Mouse (Mus musculus): ENCODE measurements at regions not wholly inside any gene's neighbourhood (a gene's known extent, or its start where the extent isn't known, plus 50 kb on each side); places are given as distances from the start of the nearest gene placed in this dataset.
A peak's percentile ranks its signal among the peaks of the same experiment; 100 is the strongest.

DNA sequence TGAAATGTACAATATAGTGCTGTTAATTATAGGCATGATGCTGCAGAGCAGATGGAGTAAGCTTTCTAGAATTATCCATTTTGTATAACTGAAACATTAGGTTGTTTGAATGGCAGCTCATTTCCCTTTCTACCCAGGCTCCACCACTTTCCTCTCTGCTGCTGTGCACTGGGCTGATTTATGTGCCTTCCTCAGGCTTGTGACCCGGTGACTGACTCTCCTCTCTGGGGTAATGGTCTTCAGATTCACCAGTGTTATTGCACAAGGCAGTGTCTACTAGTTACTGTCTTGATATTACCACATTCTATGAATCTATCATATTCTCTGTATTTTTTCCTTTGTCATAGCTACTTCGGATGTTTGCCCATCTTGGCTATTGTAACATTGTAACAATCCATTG is 109.4 kb upstream of the Tpk1 start:
- Histone ChIP-seq H3K36me3 (ENCODE audit: insufficient read depth, low read length) (no peaks in the 10 kb centered on the region), H3K4me1 (ENCODE audit: insufficient read depth, low read length) (no peaks in the 10 kb centered on the region), H3K4me2 (ENCODE audit: low read depth, low read length) (no peak overlapping the region), H3K27me3 (ENCODE audit: insufficient read depth, low read length) (no peaks in the 10 kb centered on the region), H3K9me3 (ENCODE audit: low read length) (no peaks in the 10 kb centered on the region), H3K9ac (replicated peaks; ENCODE audit: low read length) (no peak overlapping the region), H3K27ac (no peak overlapping the region), H3K4me3 (ENCODE audit: low read length) (no peak overlapping the region)
- no peak for TF ChIP-seq CTCF (IDR thresholded peaks at IDR 0.05; ENCODE audit: low read depth)
- ATAC-seq, result no peak
- no peak for DNase-seq (ENCODE audit: low spot score)
- 86% methylated on average over 2 of the region's 2 CpGs for WGBS

DNA sequence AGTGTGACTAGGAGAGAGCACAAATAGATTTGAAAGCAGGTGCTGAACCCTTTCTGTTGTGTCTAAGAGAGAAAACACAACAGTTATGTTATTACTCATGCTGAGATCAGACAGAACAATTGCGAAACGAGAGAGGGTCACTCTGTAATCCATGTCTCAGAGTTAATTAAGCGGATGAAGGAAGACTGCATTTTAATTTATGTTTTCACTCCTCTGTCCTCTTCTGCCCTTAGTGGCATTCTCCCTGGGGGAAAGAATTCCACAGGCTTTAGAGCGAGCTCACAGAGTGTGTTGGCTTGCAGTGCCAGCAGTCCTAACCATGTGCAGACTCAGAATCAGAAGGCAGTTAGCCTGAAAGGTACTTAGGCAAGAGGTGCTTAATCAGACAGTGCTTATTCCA is 108.4 kb upstream of the Tpk1 start:
- Histone ChIP-seq H3K36me3 (ENCODE audit: insufficient read depth, low read length) (no peaks in the 10 kb centered on the region), H3K4me3 (ENCODE audit: low read length) (no peak overlapping the region), H3K4me2 (ENCODE audit: low read depth, low read length) (no peak overlapping the region), H3K27ac (no peak overlapping the region), H3K27me3 (ENCODE audit: insufficient read depth, low read length) (no peaks in the 10 kb centered on the region), H3K4me1 (ENCODE audit: insufficient read depth, low read length) (no peaks in the 10 kb centered on the region), H3K9me3 (ENCODE audit: low read length) (no peaks in the 10 kb centered on the region), H3K9ac (replicated peaks; ENCODE audit: low read length) (no peak overlapping the region)
- peak; percentile 3 for DNase-seq (ENCODE audit: low spot score)
- 35% methylated on average over 4 of the region's 4 CpGs for WGBS
- no peak for ATAC-seq
- TF ChIP-seq CTCF (IDR thresholded peaks at IDR 0.05; ENCODE audit: low read depth), result no peak

DNA sequence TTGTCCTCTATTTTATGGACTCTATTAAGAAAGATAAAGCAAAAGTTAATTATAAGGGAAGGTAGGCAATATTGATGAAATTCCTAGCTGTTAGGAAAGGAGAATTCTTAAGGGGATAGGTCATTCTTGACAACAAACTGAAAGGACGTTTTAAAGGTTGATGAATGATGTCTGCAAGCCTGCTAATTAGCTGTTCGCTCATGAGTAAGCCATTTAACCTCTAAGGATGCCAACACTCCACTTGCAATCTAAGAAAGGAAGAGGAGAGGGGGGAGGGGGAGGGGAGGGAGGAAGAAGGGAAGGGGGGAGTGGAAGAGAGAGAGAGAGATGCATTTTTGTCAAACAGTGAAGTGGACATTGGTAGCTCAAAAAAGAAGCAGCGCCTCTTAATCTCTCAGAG is 107.5 kb upstream of the Tpk1 start:
- Histone ChIP-seq H3K4me1 (ENCODE audit: insufficient read depth, low read length) (no peaks in the 10 kb centered on the region), H3K9ac (replicated peaks; ENCODE audit: low read length) (no peak overlapping the region), H3K27me3 (ENCODE audit: insufficient read depth, low read length) (no peaks in the 10 kb centered on the region), H3K9me3 (ENCODE audit: low read length) (no peaks in the 10 kb centered on the region), H3K27ac (no peak overlapping the region), H3K4me2 (ENCODE audit: low read depth, low read length) (no peak overlapping the region), H3K36me3 (ENCODE audit: insufficient read depth, low read length) (no peaks in the 10 kb centered on the region), H3K4me3 (ENCODE audit: low read length) (no peak overlapping the region)
- WGBS, result 43% methylated on average over 3 of the region's 3 CpGs
- no peak for ATAC-seq
- TF ChIP-seq CTCF (IDR thresholded peaks at IDR 0.05; ENCODE audit: low read depth), result no peak
- DNase-seq (ENCODE audit: low spot score), result no peak

DNA sequence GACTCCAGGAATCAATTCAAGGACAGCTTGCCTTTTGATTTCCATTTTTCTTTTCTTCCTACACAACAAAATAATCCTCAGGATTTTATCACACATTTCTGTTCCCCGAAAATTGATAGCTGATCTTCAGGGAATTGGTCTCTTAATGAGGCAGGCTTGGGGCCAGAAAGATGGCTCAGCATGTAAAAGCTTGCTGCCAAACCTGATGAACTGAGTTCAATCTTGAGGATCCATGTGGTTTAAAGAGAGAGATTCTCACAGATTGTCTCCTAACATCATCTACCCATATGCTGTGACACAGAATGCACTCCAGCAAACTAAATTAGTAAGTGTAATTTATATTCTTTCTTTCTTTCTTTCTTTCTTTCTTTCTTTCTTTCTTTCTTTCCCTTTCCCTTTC is 99.9 kb upstream of the Tpk1 start:
- no peak for TF ChIP-seq CTCF (IDR thresholded peaks at IDR 0.05; ENCODE audit: low read depth)
- Histone ChIP-seq H3K27ac (no peak overlapping the region), H3K4me2 (ENCODE audit: low read depth, low read length) (no peak overlapping the region), H3K9me3 (ENCODE audit: low read length) (no peaks in the 10 kb centered on the region), H3K27me3 (ENCODE audit: insufficient read depth, low read length) (no peaks in the 10 kb centered on the region), H3K36me3 (ENCODE audit: insufficient read depth, low read length) (no peaks in the 10 kb centered on the region), H3K4me3 (ENCODE audit: low read length) (no peak overlapping the region), H3K9ac (replicated peaks; ENCODE audit: low read length) (no peak overlapping the region), H3K4me1 (ENCODE audit: insufficient read depth, low read length) (no peaks in the 10 kb centered on the region)
- no peak for DNase-seq (ENCODE audit: low spot score)
- 52% methylated on average over 1 of the region's 1 CpGs for WGBS
- ATAC-seq, result no peak
